ENCODE assay signal across 8 mouse cellular contexts in genomic region chr17:12169326-12169836, GRCm38 (mm10). TPM values are rescaled to one million over a fixed set of nuclear protein-coding genes. Genes with fewer than 3 reads are reported as not detected.
A peak's percentile ranks its signal among the peaks of the same experiment; 100 is the strongest.
DNase-seq lines count a peak whose midpoint lies in the region; ATAC-seq and TF ChIP-seq lines count a peak whose summit lies in the region.

No protein-coding gene starts in this region.

- no peak for ATAC-seq in lung, embryonic 14.5 days (ENCODE audit: insufficient read depth)
- ATAC-seq in stomach, embryonic 16.5 days (ENCODE audit: insufficient read depth, low FRiP score) = no peak

- H3K27me3 ChIP-seq in lung, embryonic 14.5 days (ENCODE audit: insufficient read depth, low read length) = no peaks in the 10 kb centered on the region
- H3K27me3 ChIP-seq in stomach, embryonic 16.5 days (ENCODE audit: control insufficient read depth, insufficient read depth, low read length) = no peaks in the 10 kb centered on the region

- H3K9ac ChIP-seq in lung, embryonic 14.5 days = no peak overlapping the region
- H3K9ac ChIP-seq in stomach, embryonic 16.5 days (ENCODE audit: low read length) = no peak overlapping the region

- peak overlapping the region; percentile 75; the same call in 1 of the 2 replicates for H3K27ac ChIP-seq in lung, embryonic 14.5 days (ENCODE audit: low read depth)
- H3K27ac ChIP-seq in stomach, embryonic 16.5 days (ENCODE audit: low read length) = peak overlapping the region; percentile 76

- peaks cover 32% of the 10 kb centered on the region for H3K4me1 ChIP-seq in lung, embryonic 14.5 days (ENCODE audit: insufficient read depth)
- H3K4me1 ChIP-seq in stomach, embryonic 16.5 days (ENCODE audit: control insufficient read depth, insufficient read depth, low read length) = peaks cover 35% of the 10 kb centered on the region

- H3K4me2 ChIP-seq in lung, embryonic 14.5 days = peak overlapping the region; percentile 13; the same call in 1 of the 2 replicates
- H3K4me2 ChIP-seq in stomach, embryonic 16.5 days (ENCODE audit: low read depth, low read length) = no peak overlapping the region

- peak; percentile 24 to 43 for DNase-seq in cerebellum, postnatal 14 days
- no peak for DNase-seq in cerebellum, postnatal 36 days
- peak; percentile 73 for DNase-seq in lung, embryonic 14.5 days
- no peak for DNase-seq in lung, postnatal 14 days
- peak; percentile 17 to 53 for DNase-seq in kidney, postnatal 25 days
- no peak for DNase-seq in gastrocnemius, postnatal 14 days
- no peak for DNase-seq in urinary bladder, postnatal 4 days (ENCODE audit: low spot score in 2 of 2)

- H3K36me3 ChIP-seq in lung, embryonic 14.5 days (ENCODE audit: insufficient read depth) = peaks cover 12% of the 10 kb centered on the region; the same call in 1 of the 2 replicates
- H3K36me3 ChIP-seq in stomach, embryonic 16.5 days (ENCODE audit: control insufficient read depth, insufficient read depth, low read length) = 0 out of 2 replicates have a peak, but pooled peaks cover under 1% of the 10 kb centered on the region

- intact Hi-C loops in gastrocnemius, postnatal 14 days (cut with DNase I; ENCODE audit: low total_unique reads) = no loop called here

- H3K9me3 ChIP-seq in lung, embryonic 14.5 days (ENCODE audit: low read depth, low read length) = no peaks in the 10 kb centered on the region
- no peaks in the 10 kb centered on the region for H3K9me3 ChIP-seq in stomach, embryonic 16.5 days (replicated peaks; ENCODE audit: control insufficient read depth, low read length)

- 40% methylated on average over 12 of the region's 12 CpGs for WGBS in lung, embryonic 14.5 days
- 63% methylated on average over 12 of the region's 12 CpGs for WGBS in stomach, embryonic 16.5 days

- TF ChIP-seq CTCF in lung, embryonic 14.5 days (IDR thresholded peaks at IDR 0.05; ENCODE audit: low read depth) = no peak

- no peak overlapping the region for H3K4me3 ChIP-seq in lung, embryonic 14.5 days (ENCODE audit: low read depth, low read length)
- no peak overlapping the region for H3K4me3 ChIP-seq in stomach, embryonic 16.5 days (replicated peaks; ENCODE audit: low read length)

RNA-seq across cellular contexts. Expression of gene Agpat4, which starts 50.9 kb away (rescaled TPM):
- 27.4 and 28.2 TPM in 2 replicates for polyA plus RNA-seq in lung, embryonic 14.5 days (2014; fragmentation: Nextera tagmentation; extraction: Ambion mirVana)
- polyA plus RNA-seq in stomach, embryonic 16.5 days (2015; fragmentation: Nextera tagmentation; extraction: Ambion mirVana) = 34.5 and 36.8 TPM in 2 replicates
- 1 to 10 TPM; 4.5 to 4.8 TPM for total RNA-seq in gastrocnemius, postnatal 14 days (2021)

Comparison
In these comparisons a context has a peak if more than half of its experiments do, and no peak if none do; other contexts are left out.
1. DNase-seq: peak in cerebellum, postnatal 14 days (2 of 2), lung, embryonic 14.5 days (single experiment) and kidney, postnatal 25 days (2 of 2); none in cerebellum, postnatal 36 days (0 of 2), lung, postnatal 14 days (single experiment), gastrocnemius, postnatal 14 days (single experiment) and urinary bladder, postnatal 4 days (0 of 2).